Mouse (Mus musculus): Measurements from ENCODE around the gene Pnrc1. TPM values are rescaled to one million over a fixed set of nuclear protein-coding genes. Genes with fewer than 3 reads are reported as not detected.
"Not testable (repeated sequence)": the region's sequence is repeated elsewhere in the genome, so short reads cannot be mapped to it uniquely, and the experiment has no call there.

Gene Pnrc1
- total RNA-seq (2021), result 100 to 1,000 TPM; 317 to 358 TPM
- long read RNA-seq, experiment 1, transcript Pnrc1-201 (2 exons, 1,648 nt), result major isoform, 75 of 79 reads
- long read RNA-seq, experiment 1, partial matches to known transcripts, result 0 of 79 reads
- long read RNA-seq, experiment 1, other reads (novel, unspliced or antisense), result 4 of 79 reads
- long read RNA-seq, experiment 2, transcript Pnrc1-201 (2 exons, 1,648 nt), result major isoform, 95 of 103 reads
- long read RNA-seq, experiment 2, partial matches to known transcripts, result 0 of 103 reads
- long read RNA-seq, experiment 2, other reads (novel, unspliced or antisense), result 8 of 103 reads

DNA sequence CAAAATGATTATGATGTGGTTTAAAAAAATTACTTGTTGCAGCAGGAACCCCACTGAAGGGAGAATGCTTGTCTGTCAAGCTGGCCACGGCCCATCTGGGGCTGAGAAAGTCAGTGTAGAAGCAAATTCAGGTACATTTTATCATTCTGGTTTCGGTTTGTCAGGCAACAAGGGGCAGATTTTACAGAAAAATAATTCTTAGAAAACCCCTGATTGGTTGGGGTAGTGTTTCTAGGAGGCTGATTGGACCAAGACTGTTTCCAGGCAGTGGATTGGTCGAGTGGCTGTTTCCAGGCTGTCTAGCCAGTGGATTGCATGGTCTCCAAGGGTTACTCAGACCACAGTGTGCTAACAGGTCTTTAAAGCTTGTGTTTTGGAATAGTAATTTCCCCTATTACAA is at the start of gene Pnrc1:
TSS of gene Pnrc1 (minus strand) at position 162 of the 400 bp plus-strand sequence.
- DNase-seq (ENCODE audit: low spot score), result peak; percentile 66

- DNase-seq (ENCODE audit: low spot score), result no peak
Measured at GRCm38 (mm10) chr4:33337999-33338398, 48.0 kb upstream of the Pnrc1 start.

GRCm38 (mm10) chr4:33332956-33333455 is 43.0 kb upstream of the Pnrc1 start:
- no peak for DNase-seq (ENCODE audit: low spot score)

- DNase-seq (ENCODE audit: low spot score), result no peak
Measured at GRCm38 (mm10) chr4:33331147-33331546, 41.2 kb upstream of the Pnrc1 start.

GRCm38 (mm10) chr4:33315840-33316239 is 25.9 kb upstream of the Pnrc1 start:
- DNase-seq (ENCODE audit: low spot score), result no peak

GRCm38 (mm10) chr4:33314150-33314549 is 24.2 kb upstream of the Pnrc1 start:
- not testable (repeated sequence) for DNase-seq (ENCODE audit: low spot score)

DNA sequence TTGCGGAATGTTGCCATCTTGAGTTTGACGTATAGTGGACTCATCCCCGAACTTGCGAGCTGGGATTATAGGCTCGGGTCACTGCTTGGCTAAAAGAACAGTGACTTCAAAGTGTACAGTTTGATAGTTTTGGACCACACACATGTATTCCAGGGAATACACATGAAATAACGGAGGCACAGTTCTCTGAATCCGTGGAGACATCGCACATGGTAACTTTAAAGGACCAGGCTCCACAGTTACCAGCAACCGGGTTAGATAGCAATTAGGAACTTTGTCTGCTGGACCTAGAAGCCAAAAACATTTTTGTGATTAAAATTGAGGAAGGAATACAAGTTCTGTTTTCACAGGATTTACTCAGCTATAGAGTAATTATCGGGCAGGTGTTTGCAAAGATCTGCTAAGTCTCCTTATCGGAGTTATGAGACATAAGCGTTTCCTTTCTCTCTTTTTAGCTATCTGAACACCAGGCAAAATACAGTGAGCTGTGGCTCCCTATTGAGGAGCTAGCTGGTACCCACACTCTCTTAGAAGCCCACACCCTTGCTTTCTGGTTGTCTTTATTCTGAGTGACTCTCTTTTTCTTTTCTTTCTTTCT is 21.0 kb upstream of the Pnrc1 start:
- no peak for DNase-seq (ENCODE audit: low spot score)

GRCm38 (mm10) chr4:33309764-33310757 is 20.1 kb upstream of the Pnrc1 start, which contains the start of gene Rngtt:
Gene Rngtt (plus strand): TSS chr4:33310311.
- DNase-seq (ENCODE audit: low spot score), result peak; percentile 97

- DNase-seq (ENCODE audit: low spot score), result no peak
Measured at GRCm38 (mm10) chr4:33307146-33307545, 17.2 kb upstream of the Pnrc1 start.

GRCm38 (mm10) chr4:33303057-33303456 is 13.1 kb upstream of the Pnrc1 start:
- no peak for DNase-seq (ENCODE audit: low spot score)

- not testable (repeated sequence) for DNase-seq (ENCODE audit: low spot score)
Measured at GRCm38 (mm10) chr4:33300891-33301665, 11.1 kb upstream of the Pnrc1 start.

DNA sequence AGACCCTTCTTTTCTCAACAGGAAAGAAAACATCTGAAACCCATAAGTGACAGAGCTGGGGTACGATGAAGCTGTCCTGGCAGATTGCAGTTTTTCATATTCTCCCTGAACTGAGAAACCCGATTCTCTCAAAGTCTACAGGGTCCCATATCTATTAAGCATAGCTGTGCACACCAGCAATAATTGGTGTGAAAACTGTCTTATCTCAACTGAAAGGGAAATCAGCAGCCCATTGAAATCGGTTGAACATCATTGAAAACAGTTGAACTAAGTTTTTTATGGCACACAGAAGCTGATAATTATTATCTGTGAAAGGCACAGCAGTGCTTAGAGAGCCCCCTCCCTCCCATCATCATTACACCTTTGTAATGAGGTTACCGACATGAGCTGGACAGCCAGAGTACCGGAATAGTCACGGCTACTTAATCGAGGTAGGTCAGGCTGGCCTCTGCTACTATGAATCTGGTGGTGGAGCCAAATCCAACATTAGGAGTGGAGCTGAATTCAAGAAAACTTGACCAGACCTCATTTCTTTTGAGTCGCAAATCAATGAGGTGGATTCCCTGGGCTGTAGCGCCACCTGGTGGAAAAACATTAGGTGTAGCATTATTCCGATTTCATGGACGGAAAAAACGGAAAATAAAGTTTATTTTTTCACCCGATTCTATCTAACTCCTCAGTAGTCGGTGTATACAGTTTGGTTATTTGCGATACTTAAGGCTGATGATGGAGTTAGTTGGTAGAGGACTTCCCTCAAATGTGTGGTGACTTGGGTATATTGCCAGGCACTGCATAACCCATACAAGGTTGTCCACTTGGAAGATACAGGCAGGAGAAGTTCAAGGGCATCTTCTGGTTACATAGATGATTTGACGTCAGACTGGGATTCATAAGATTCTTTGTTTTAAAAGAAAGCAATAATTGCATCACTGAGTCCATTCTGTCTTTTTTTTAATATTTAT is 2.7 kb upstream of the Pnrc1 start:
- peak; percentile 82 for DNase-seq (ENCODE audit: low spot score)

- DNase-seq (ENCODE audit: low spot score), result no peak
Measured at GRCm38 (mm10) chr4:33290878-33291277, 915 bp upstream of the Pnrc1 start.

DNA sequence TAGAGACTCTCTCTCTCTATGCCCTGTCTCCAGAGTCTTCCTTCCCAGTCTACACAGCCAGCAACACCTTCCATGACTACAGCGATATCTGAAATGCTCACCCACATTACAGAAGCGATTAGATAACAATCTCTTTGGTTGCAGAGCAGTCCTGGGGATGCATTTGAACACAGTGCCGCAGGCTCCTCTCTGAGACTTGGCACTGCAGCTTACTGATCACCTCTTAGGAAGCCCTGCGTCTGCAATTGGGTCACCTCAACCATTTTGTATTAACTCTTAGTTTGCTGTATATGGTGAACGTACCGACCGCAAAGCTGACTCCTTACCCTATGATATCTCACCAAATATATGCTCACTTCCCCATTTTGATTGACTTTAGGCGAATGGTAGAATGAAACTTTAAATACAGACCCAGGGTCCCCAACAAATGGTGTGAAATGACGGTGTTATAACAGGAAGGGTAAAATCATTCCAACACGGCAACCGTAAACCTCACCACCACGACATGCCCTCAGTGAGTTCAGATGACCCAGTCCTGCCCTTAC is 785 bp downstream of the Pnrc1 start:
- DNase-seq (ENCODE audit: low spot score), result no peak

GRCm38 (mm10) chr4:33285448-33285847 is 4.5 kb downstream of the Pnrc1 start:
- no peak for DNase-seq (ENCODE audit: low spot score)

- no peak for DNase-seq (ENCODE audit: low spot score)
Measured at GRCm38 (mm10) chr4:33284083-33284880, 5.7 kb downstream of the Pnrc1 start.

DNA sequence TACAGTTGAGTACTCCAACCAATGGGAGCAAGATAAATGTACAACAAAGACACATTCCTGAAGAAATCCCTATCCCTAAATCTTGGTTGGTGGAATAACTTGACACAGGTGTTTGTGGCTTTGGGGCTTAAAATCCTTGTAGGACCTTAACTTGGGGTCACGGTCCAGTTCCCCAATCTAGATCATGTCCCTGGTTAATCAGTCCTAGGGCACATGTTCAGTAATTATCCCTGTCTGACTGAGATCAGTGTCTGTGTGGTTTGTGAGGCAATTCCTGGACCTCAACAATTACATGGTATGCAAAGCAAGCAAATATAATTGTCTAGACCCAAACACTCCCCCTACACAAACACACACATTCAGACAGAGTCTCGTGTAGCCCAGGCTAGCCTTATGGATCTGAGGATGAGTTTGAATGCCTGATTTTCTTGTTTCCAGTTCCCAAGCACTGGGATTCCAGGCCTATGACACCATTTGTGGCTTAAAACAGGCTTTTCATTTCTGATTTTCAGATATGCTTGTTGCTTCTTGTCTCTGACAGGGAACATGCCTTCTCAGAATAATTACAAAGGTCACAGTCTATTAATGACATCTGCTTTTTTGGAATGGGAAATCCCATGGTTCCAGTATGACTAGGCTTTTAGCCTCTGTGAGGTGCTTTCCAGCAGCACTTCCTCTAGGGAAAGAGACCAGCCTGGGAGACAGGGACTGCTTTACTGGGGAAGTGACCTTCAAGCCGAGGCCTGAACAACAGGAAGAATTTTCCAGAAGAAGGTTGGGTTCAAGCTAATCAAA is 7.9 kb downstream of the Pnrc1 start:
- DNase-seq (ENCODE audit: low spot score), result no peak

- DNase-seq (ENCODE audit: low spot score), result no peak
Measured at GRCm38 (mm10) chr4:33273437-33273836, 16.5 kb downstream of the Pnrc1 start.

All from gastrocnemius, adult 18-20 months (tissue).